In the genomic region with DNA sequence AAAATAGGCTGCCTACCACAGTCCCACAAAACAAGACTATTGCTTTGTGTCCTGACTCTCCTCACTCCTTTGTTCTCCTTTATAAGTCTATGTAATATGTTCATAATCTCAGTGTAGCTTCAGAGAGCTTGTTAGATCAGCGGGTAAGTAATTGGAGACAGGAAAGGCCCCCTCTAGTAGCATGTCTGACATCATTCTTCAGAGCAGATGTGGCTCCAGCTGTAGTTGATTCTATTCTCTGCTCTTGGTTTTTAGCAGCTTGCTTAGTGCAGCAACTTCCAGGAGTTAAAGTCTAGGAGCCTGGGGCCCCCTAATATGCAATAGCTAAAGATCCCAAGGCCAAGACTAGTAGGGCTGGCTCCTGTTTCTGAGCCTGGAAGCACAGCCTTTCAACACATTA, we compare ENCODE assay signal across 23 mouse cellular contexts.
"Had no signal": no experiment of that assay in that cellular context is flagged by ENCODE, and none has a peak within 500 bp of the region (broad histone marks: within the 10 kb centered on the region; RNA-seq: fewer than 3 reads in every experiment).

No protein-coding gene starts in this region.

- H3K9me3 ChIP-seq: kidney, embryonic 15.5 days; limb, embryonic 15.5 days; liver, embryonic 12.5 days; liver, embryonic 15.5 days; midbrain, embryonic 12.5 days; midbrain, embryonic 15.5 days; neural tube, embryonic 12.5 days; neural tube, embryonic 15.5 days had no signal

- H3K36me3 ChIP-seq: kidney, embryonic 15.5 days; limb, embryonic 15.5 days; liver, embryonic 12.5 days; liver, embryonic 15.5 days; midbrain, embryonic 12.5 days; midbrain, embryonic 15.5 days; neural tube, embryonic 12.5 days; neural tube, embryonic 15.5 days had no signal

- H3K4me1 ChIP-seq: kidney, embryonic 15.5 days; liver, embryonic 12.5 days; liver, embryonic 15.5 days; midbrain, embryonic 12.5 days; midbrain, embryonic 15.5 days; neural tube, embryonic 12.5 days; neural tube, embryonic 15.5 days had no signal

- H3K9ac ChIP-seq: kidney, embryonic 15.5 days; limb, embryonic 15.5 days; liver, embryonic 12.5 days; liver, embryonic 15.5 days; midbrain, embryonic 12.5 days; midbrain, embryonic 15.5 days; neural tube, embryonic 12.5 days; neural tube, embryonic 15.5 days had no signal

- H3K27me3 ChIP-seq: kidney, embryonic 15.5 days; limb, embryonic 15.5 days; liver, embryonic 12.5 days; liver, embryonic 15.5 days; midbrain, embryonic 12.5 days; midbrain, embryonic 15.5 days; neural tube, embryonic 12.5 days; neural tube, embryonic 15.5 days had no signal

- H3K4me2 ChIP-seq: kidney, embryonic 15.5 days; limb, embryonic 15.5 days; liver, embryonic 12.5 days; liver, embryonic 15.5 days; midbrain, embryonic 12.5 days; midbrain, embryonic 15.5 days; neural tube, embryonic 12.5 days; neural tube, embryonic 15.5 days had no signal

- H3K4me3 ChIP-seq: kidney, embryonic 15.5 days; left cerebral cortex, adult 2 months; limb, embryonic 15.5 days; liver, embryonic 12.5 days; liver, embryonic 15.5 days; midbrain, embryonic 12.5 days; midbrain, embryonic 15.5 days; neural tube, embryonic 12.5 days; neural tube, embryonic 15.5 days had no signal

- H3K27ac ChIP-seq: kidney, embryonic 15.5 days; left cerebral cortex, adult 2 months; limb, embryonic 15.5 days; liver, embryonic 12.5 days; liver, embryonic 15.5 days; macrophage; midbrain, embryonic 12.5 days; midbrain, embryonic 15.5 days; neural tube, embryonic 12.5 days; neural tube, embryonic 15.5 days had no signal

- ATAC-seq: liver, embryonic 12.5 days; midbrain, embryonic 15.5 days had no signal

- DNase-seq: kidney, adult 11 months; kidney, adult 8-10 months; kidney, postnatal 10 days; kidney, postnatal 36 days; layer of hippocampus, postnatal 36 days; left cerebral cortex, postnatal 4 days; lung, adult 18-20 months; retina, postnatal 1 day; right cerebral cortex, postnatal 25 days; spleen, adult 18-20 months; thymus, adult 2 months; thymus, postnatal 14 days; thymus, postnatal 4 days had no signal
